Mouse (Mus musculus) limb, embryonic 15.5 days (tissue): ENCODE measurements around the gene Ifnlr1. TPM values are rescaled to one million over a fixed set of nuclear protein-coding genes. Genes with fewer than 3 reads are reported as not detected.

Experiments used
- ATAC-seq: fragments of 200-750 bp; cut with Nextera tagmentation; 2 replicates; pipeline ENCODE4 v1.8.0; 2017; ENCODE audit warnings: low read depth, moderate TSS enrichment; ENCODE audit not compliant: insufficient number of reproducible peaks, low FRiP score, low TSS enrichment
- H3K27ac ChIP-seq: fragments of 300-500 bp; sonication (generic); 2 replicates; pipeline ENCODE4 v1.5.1; 2015; ENCODE audit warnings: moderate library complexity, mild to moderate bottlenecking, inconsistent platforms
- H3K27me3 ChIP-seq: fragments of 300-500 bp; sonication (generic); 2 replicates; pipeline ENCODE4 v1.6.1; 2015; ENCODE audit warnings: inconsistent platforms
- H3K36me3 ChIP-seq: fragments of 300-500 bp; sonication (generic); 2 replicates; pipeline ENCODE4 v1.6.1; 2015; ENCODE audit warnings: inconsistent platforms
- H3K4me1 ChIP-seq: fragments of 300-500 bp; sonication (generic); 2 replicates; pipeline ENCODE4 v1.6.1; 2015; ENCODE audit warnings: inconsistent platforms
- H3K4me2 ChIP-seq: fragments of 300-500 bp; sonication (generic); 2 replicates; pipeline ENCODE4 v1.6.1; 2015; ENCODE audit warnings: mild to moderate bottlenecking, inconsistent platforms
- H3K4me3 ChIP-seq: fragments of 300-500 bp; sonication (generic); 2 replicates; pipeline ENCODE4 v1.5.1; 2015; ENCODE audit warnings: mild to moderate bottlenecking, inconsistent platforms
- H3K9ac ChIP-seq: fragments of 300-500 bp; sonication (generic); 2 replicates; pipeline ENCODE4 v1.6.1; 2015; ENCODE audit warnings: inconsistent platforms
- H3K9me3 ChIP-seq: fragments of 300-500 bp; sonication (generic); 2 replicates; pipeline ENCODE4 v1.6.1; 2016; ENCODE audit warnings: inconsistent platforms
- WGBS: fragments of 180-500 bp; shearing (Covaris S2); methylation state at CpG from one replicate; pipeline ENCODE4 v1.1.7; 2015; 5-methylcytosine and 5-hydroxymethylcytosine counted together
- polyA plus RNA-seq: library from polyadenylated mRNA; unstranded; fragments of >200 nt; fragmentation: Nextera tagmentation; extraction: Ambion mirVana; gene quantifications from 2 replicates; pipeline ENCODE4 v1.2.1, GENCODE M21; 2015

Gene Ifnlr1
- polyA plus RNA-seq, 1 experiment from 2014 or later = 1.7 TPM

GRCm38 (mm10) chr4:135726416-135726815 lies 40.3 kb downstream of the Ifnlr1 start:
- H3K4me3 ChIP-seq = no peak overlapping the region
- no peak overlapping the region for H3K27ac ChIP-seq
- no peak for ATAC-seq
- H3K4me1 ChIP-seq = peaks cover 28% of the 10 kb centered on the region
- WGBS = 65% methylated on average over 11 of the region's 11 CpGs
- no peak overlapping the region for H3K9ac ChIP-seq
- H3K36me3 ChIP-seq = no peaks in the 10 kb centered on the region
- H3K4me2 ChIP-seq = no peak overlapping the region
- no peaks in the 10 kb centered on the region for H3K27me3 ChIP-seq
- H3K9me3 ChIP-seq = no peaks in the 10 kb centered on the region

GRCm38 (mm10) chr4:135727817-135728216 lies 41.7 kb downstream of the Ifnlr1 start, which contains the start of gene Il22ra1:
TSS of gene Il22ra1 (plus strand) at chr4:135728172.
- Histone ChIP-seq H3K4me3 (peak within 1 kb of the TSS; percentile 21), H3K9ac (no peak within 1 kb of the TSS), H3K4me2 (peak within 1 kb of the TSS; percentile 20), H3K27me3 (no peaks in the 10 kb centered on the region), H3K36me3 (no peaks in the 10 kb centered on the region), H3K4me1 (peaks cover 28% of the 10 kb centered on the region), H3K27ac (peak within 1 kb of the TSS; percentile 57; the same call in 1 of the 2 replicates), H3K9me3 (no peaks in the 10 kb centered on the region)
- WGBS = 42% methylated on average over 14 of the region's 14 CpGs
- no peak for ATAC-seq

- WGBS = 60% methylated on average over 9 of the region's 9 CpGs
- ATAC-seq = no peak
- H3K27ac ChIP-seq = no peak overlapping the region
These were observed 44.1 kb downstream of the Ifnlr1 start for GRCm38 (mm10) chr4:135730204-135730603.

GRCm38 (mm10) chr4:135730951-135731350 lies 44.9 kb downstream of the Ifnlr1 start:
- H3K36me3 ChIP-seq = no peaks in the 10 kb centered on the region
- H3K4me3 ChIP-seq = no peak overlapping the region
- H3K9ac ChIP-seq = no peak overlapping the region
- peaks cover 28% of the 10 kb centered on the region for H3K4me1 ChIP-seq
- H3K4me2 ChIP-seq = no peak overlapping the region
- no peak overlapping the region for H3K27ac ChIP-seq
- no peak for ATAC-seq
- no peaks in the 10 kb centered on the region for H3K9me3 ChIP-seq
- WGBS = 70% methylated on average over 8 of the region's 8 CpGs
- no peaks in the 10 kb centered on the region for H3K27me3 ChIP-seq

More at GRCm38 (mm10) chr4:135730204-135730603, 44.1 kb downstream of the Ifnlr1 start:
- no peaks in the 10 kb centered on the region for H3K36me3 ChIP-seq
- no peak overlapping the region for H3K9ac ChIP-seq
- H3K4me1 ChIP-seq = peaks cover 28% of the 10 kb centered on the region
- no peak overlapping the region for H3K4me2 ChIP-seq
- no peak overlapping the region for H3K4me3 ChIP-seq
- H3K27me3 ChIP-seq = no peaks in the 10 kb centered on the region
- H3K9me3 ChIP-seq = no peaks in the 10 kb centered on the region

GRCm38 (mm10) chr4:135733901-135734300 lies 47.8 kb downstream of the Ifnlr1 start:
- H3K27me3 ChIP-seq = no peaks in the 10 kb centered on the region
- H3K9me3 ChIP-seq = no peaks in the 10 kb centered on the region
- H3K27ac ChIP-seq = no peak overlapping the region
- no peak overlapping the region for H3K4me3 ChIP-seq
- H3K9ac ChIP-seq = no peak overlapping the region
- no peaks in the 10 kb centered on the region for H3K36me3 ChIP-seq
- ATAC-seq = no peak
- 97% methylated on average over 14 of the region's 14 CpGs for WGBS
- peaks cover 14% of the 10 kb centered on the region for H3K4me1 ChIP-seq
- no peak overlapping the region for H3K4me2 ChIP-seq

- no peak for ATAC-seq
- 75% methylated on average over 3 of the region's 3 CpGs for WGBS
- H3K4me3 ChIP-seq = no peak overlapping the region
These were observed 50.8 kb downstream of the Ifnlr1 start for GRCm38 (mm10) chr4:135736903-135737302.

GRCm38 (mm10) chr4:135738237-135738636 lies 52.1 kb downstream of the Ifnlr1 start:
- Histone ChIP-seq H3K27me3 (no peaks in the 10 kb centered on the region), H3K4me1 (no peaks in the 10 kb centered on the region), H3K4me3 (no peak overlapping the region), H3K4me2 (no peak overlapping the region), H3K27ac (no peak overlapping the region), H3K9me3 (no peaks in the 10 kb centered on the region), H3K9ac (no peak overlapping the region), H3K36me3 (no peaks in the 10 kb centered on the region)
- 35% methylated on average over 5 of the region's 5 CpGs for whole genome bisulfite sequencing
- ATAC-seq = no peak

More at GRCm38 (mm10) chr4:135736903-135737302, 50.8 kb downstream of the Ifnlr1 start:
- H3K9me3 ChIP-seq = no peaks in the 10 kb centered on the region
- H3K4me2 ChIP-seq = no peak overlapping the region
- no peaks in the 10 kb centered on the region for H3K27me3 ChIP-seq
- no peak overlapping the region for H3K27ac ChIP-seq
- H3K9ac ChIP-seq = no peak overlapping the region
- no peaks in the 10 kb centered on the region for H3K36me3 ChIP-seq
- no peaks in the 10 kb centered on the region for H3K4me1 ChIP-seq

GRCm38 (mm10) chr4:135739148-135739547 lies 53.1 kb downstream of the Ifnlr1 start:
- Histone ChIP-seq H3K9me3 (no peaks in the 10 kb centered on the region), H3K4me2 (no peak overlapping the region), H3K27me3 (no peaks in the 10 kb centered on the region), H3K4me1 (peaks cover 4% of the 10 kb centered on the region; the same call in 1 of the 2 replicates), H3K27ac (no peak overlapping the region), H3K9ac (no peak overlapping the region), H3K36me3 (no peaks in the 10 kb centered on the region), H3K4me3 (no peak overlapping the region)
- 55% methylated on average over 7 of the region's 7 CpGs for WGBS
- ATAC-seq = no peak

- WGBS = 85% methylated on average over 14 of the region's 14 CpGs
- no peak for ATAC-seq
- Histone ChIP-seq H3K9me3 (no peaks in the 10 kb centered on the region), H3K4me3 (no peak overlapping the region), H3K36me3 (no peaks in the 10 kb centered on the region), H3K4me2 (no peak overlapping the region), H3K4me1 (peaks cover 4% of the 10 kb centered on the region; the same call in 1 of the 2 replicates), H3K27me3 (no peaks in the 10 kb centered on the region), H3K9ac (no peak overlapping the region), H3K27ac (no peak overlapping the region)
These were observed 53.6 kb downstream of the Ifnlr1 start for GRCm38 (mm10) chr4:135739672-135740071.

GRCm38 (mm10) chr4:135743520-135743919 lies 57.4 kb downstream of the Ifnlr1 start:
- Histone ChIP-seq H3K27me3 (no peaks in the 10 kb centered on the region), H3K4me2 (no peak overlapping the region)
- 18% methylated on average over 6 of the region's 6 CpGs for WGBS

GRCm38 (mm10) chr4:135744726-135745448 lies 58.8 kb downstream of the Ifnlr1 start:
- 52% methylated on average over 16 of the region's 16 CpGs for WGBS
- Histone ChIP-seq H3K9me3 (no peaks in the 10 kb centered on the region), H3K27me3 (no peaks in the 10 kb centered on the region), H3K4me2 (no peak overlapping the region), H3K4me1 (peaks cover 4% of the 10 kb centered on the region; the same call in 1 of the 2 replicates), H3K9ac (no peak overlapping the region), H3K36me3 (no peaks in the 10 kb centered on the region), H3K4me3 (no peak overlapping the region), H3K27ac (no peak overlapping the region)
- ATAC-seq = no peak

More at GRCm38 (mm10) chr4:135743520-135743919, 57.4 kb downstream of the Ifnlr1 start:
- Histone ChIP-seq H3K36me3 (no peaks in the 10 kb centered on the region), H3K4me1 (peaks cover 4% of the 10 kb centered on the region; the same call in 1 of the 2 replicates), H3K9ac (no peak overlapping the region), H3K27ac (no peak overlapping the region), H3K9me3 (no peaks in the 10 kb centered on the region), H3K4me3 (no peak overlapping the region)
- ATAC-seq = no peak

- no peak overlapping the region for H3K4me2 ChIP-seq
- 76% methylated on average over 10 of the region's 10 CpGs for WGBS
- no peak for ATAC-seq
These were observed 59.5 kb downstream of the Ifnlr1 start for GRCm38 (mm10) chr4:135745613-135746012.

More at GRCm38 (mm10) chr4:135745613-135746012, 59.5 kb downstream of the Ifnlr1 start:
- Histone ChIP-seq H3K4me3 (no peak overlapping the region), H3K9ac (no peak overlapping the region), H3K4me1 (peaks cover 4% of the 10 kb centered on the region; the same call in 1 of the 2 replicates), H3K36me3 (no peaks in the 10 kb centered on the region), H3K27ac (no peak overlapping the region), H3K9me3 (no peaks in the 10 kb centered on the region), H3K27me3 (no peaks in the 10 kb centered on the region)
